Mouse (Mus musculus) megakaryocyte, adult 5-6 weeks (primary cell): ENCODE measurements around the gene Senp7. TPM values are rescaled to one million over a fixed set of nuclear protein-coding genes. Genes with fewer than 3 reads are reported as not detected.
A peak's percentile ranks its signal among the peaks of the same experiment; 100 is the strongest.
"Not testable (repeated sequence)": the region's sequence is repeated elsewhere in the genome, so short reads cannot be mapped to it uniquely, and the experiment has no call there.

Source experiments
- ATAC-seq: 2 replicates; pipeline ENCODE4 v1.8.0; 2016; ENCODE audit warnings: mild to moderate bottlenecking, inconsistent platforms; ENCODE audit not compliant: poor library complexity, severe bottlenecking
- total RNA-seq, 2 experiments: library from RNA; stranded (forward) in 1 of 2; stranded (reverse) in 1 of 2; fragments of 153-499, 151-499 nt in 1 of 2; fragments of 221-1000, 200-1000 nt in 1 of 2; gene quantifications; 2 replicates each; pipeline versions ENCODE4 v1.2.3 to v1.2.4; 2015 to 2017

Senp7 gene
- 25.8 and 31.5 TPM in 2 replicates for total RNA-seq (2015)
- total RNA-seq (2017), result 28.8 and 33.0 TPM in 2 replicates

GRCm38 (mm10) chr16:56048038-56048437, at the start of gene Senp7:
Gene Senp7 (plus strand): TSS chr16:56048338.
- ATAC-seq, result not testable (repeated sequence)

GRCm38 (mm10) chr16:56006798-56007197, 41.3 kb upstream of the Senp7 start:
- no peak for ATAC-seq

GRCm38 (mm10) chr16:56008862-56009261, 39.3 kb upstream of the Senp7 start:
- no peak for ATAC-seq

- ATAC-seq, result 0 out of 2 replicates have a peak, but pooled peaks have one; percentile 27
Observed at GRCm38 (mm10) chr16:56012789-56013743, 35.1 kb upstream of the Senp7 start.

- no peak for ATAC-seq
Observed at GRCm38 (mm10) chr16:56014076-56014475, 34.1 kb upstream of the Senp7 start.

GRCm38 (mm10) chr16:56019660-56020059, 28.5 kb upstream of the Senp7 start:
- no peak for ATAC-seq

- no peak for ATAC-seq
Observed at GRCm38 (mm10) chr16:56027854-56028629, 20.1 kb upstream of the Senp7 start.

- peak; percentile 23 for ATAC-seq
Observed at GRCm38 (mm10) chr16:56028722-56029551, 19.2 kb upstream of the Senp7 start.

GRCm38 (mm10) chr16:56029661-56030082, 18.5 kb upstream of the Senp7 start, which contains the start of gene Pcnp:
Gene Pcnp (minus strand): TSS chr16:56029739.
- ATAC-seq, result peak; percentile 94

GRCm38 (mm10) chr16:56034566-56034965, 13.6 kb upstream of the Senp7 start:
- no peak for ATAC-seq

GRCm38 (mm10) chr16:56036501-56036900, 11.6 kb upstream of the Senp7 start:
- no peak for ATAC-seq

GRCm38 (mm10) chr16:56037138-56038010, 10.8 kb upstream of the Senp7 start, which contains the start of gene Trmt10c:
Gene Trmt10c (minus strand): TSS chr16:56037819.
- ATAC-seq, result peak; percentile 100

GRCm38 (mm10) chr16:56038090-56038489, 10.0 kb upstream of the Senp7 start:
- ATAC-seq, result no peak

- ATAC-seq, result no peak
Observed at GRCm38 (mm10) chr16:56055911-56056310, 7.8 kb downstream of the Senp7 start.

- no peak for ATAC-seq
Observed at GRCm38 (mm10) chr16:56056944-56057590, 8.9 kb downstream of the Senp7 start.

- ATAC-seq, result no peak
Observed at GRCm38 (mm10) chr16:56058151-56058550, 10.0 kb downstream of the Senp7 start.

- peak; percentile 50 for ATAC-seq
Observed at GRCm38 (mm10) chr16:56061995-56062594, 14.0 kb downstream of the Senp7 start.

- ATAC-seq, result peak; percentile 67
Observed at GRCm38 (mm10) chr16:56062981-56063380, 14.8 kb downstream of the Senp7 start.
